Mouse (Mus musculus) forebrain, embryonic 13.5 days (tissue): ENCODE measurements at regions not wholly inside any gene's neighbourhood (a gene's known extent, or its start where the extent isn't known, plus 50 kb on each side); places are given as distances from the start of the nearest gene placed in this dataset. TPM values are rescaled to one million over a fixed set of nuclear protein-coding genes. Genes with fewer than 3 reads are reported as not detected.

Experiments
- microRNA-seq: library from miRNA; unstranded; fragments of <30 nt; microRNA quantifications from one replicate; pipeline ENCODE4, GENCODE M21; 2016

Small RNA genes lying in the stretch of these regions (microRNA-seq; reads per million reads assigned to microRNA genes)
- not detected for gene Gm44461
